Mouse (Mus musculus) kidney, embryonic 14.5 days (tissue): Measurements from ENCODE around the gene Pdcd7. TPM values are rescaled to one million over a fixed set of nuclear protein-coding genes. Genes with fewer than 3 reads are reported as not detected.

Source experiments
- ATAC-seq: fragments of 200-750 bp; cut with Nextera tagmentation; 2 replicates; pipeline ENCODE4 v1.8.0; 2017; ENCODE audit warnings: moderate number of reproducible peaks, mild to moderate bottlenecking, moderate TSS enrichment, moderate library complexity; ENCODE audit not compliant: low FRiP score, low TSS enrichment
- H3K27ac ChIP-seq: fragments of 300-500 bp; sonication (generic); 2 replicates; pipeline ENCODE4 v1.5.1; 2014; ENCODE audit warnings: low read depth, mild to moderate bottlenecking, low read length, moderate library complexity, mixed read lengths
- H3K27me3 ChIP-seq: fragments of 300-500 bp; sonication (generic); 2 replicates; pipeline ENCODE4 v1.6.1; 2014; ENCODE audit warnings: mild to moderate bottlenecking, low read length; ENCODE audit not compliant: control insufficient read depth, insufficient read depth
- H3K36me3 ChIP-seq: fragments of 300-500 bp; sonication (generic); 2 replicates; pipeline ENCODE4 v1.6.1; 2014; ENCODE audit warnings: low read length, mixed read lengths; ENCODE audit not compliant: control insufficient read depth, insufficient read depth
- H3K4me1 ChIP-seq: fragments of 300-500 bp; sonication (generic); 2 replicates; pipeline ENCODE4 v1.6.1; 2014; ENCODE audit warnings: low read length, mixed read lengths; ENCODE audit not compliant: control insufficient read depth, insufficient read depth
- H3K4me2 ChIP-seq: fragments of 300-500 bp; sonication (generic); replicated peaks from 2 replicates; pipeline ENCODE4 v1.6.1; 2014; ENCODE audit warnings: low read depth, mild to moderate bottlenecking, low read length
- H3K4me3 ChIP-seq: fragments of 300-500 bp; sonication (generic); 2 replicates; pipeline ENCODE4 v1.5.1; 2014; ENCODE audit warnings: mild to moderate bottlenecking, low read length
- H3K9ac ChIP-seq: fragments of 300-500 bp; sonication (generic); 2 replicates; pipeline ENCODE4 v1.6.1; 2014; ENCODE audit warnings: low read depth, mild to moderate bottlenecking, low read length, moderate library complexity
- H3K9me3 ChIP-seq: fragments of 300-500 bp; sonication (generic); 2 replicates; pipeline ENCODE4 v1.6.1; 2016; ENCODE audit warnings: low read length; ENCODE audit not compliant: control insufficient read depth
- WGBS: fragments of 180-500 bp; shearing (Covaris S2); extraction: QIAGEN DNeasy Blood & Tissue Kit; methylation state at CpG from one replicate; pipeline ENCODE4 v1.1.7; 2014; 5-methylcytosine and 5-hydroxymethylcytosine counted together
- polyA plus RNA-seq: library from polyadenylated mRNA; unstranded; fragments of >200 nt; fragmentation: Nextera tagmentation; extraction: Ambion mirVana; gene quantifications from 2 replicates; pipeline ENCODE4 v1.2.1, GENCODE M21; 2014

Pdcd7 gene
- polyA plus RNA-seq = 15.0 and 15.2 TPM in 2 replicates

DNA sequence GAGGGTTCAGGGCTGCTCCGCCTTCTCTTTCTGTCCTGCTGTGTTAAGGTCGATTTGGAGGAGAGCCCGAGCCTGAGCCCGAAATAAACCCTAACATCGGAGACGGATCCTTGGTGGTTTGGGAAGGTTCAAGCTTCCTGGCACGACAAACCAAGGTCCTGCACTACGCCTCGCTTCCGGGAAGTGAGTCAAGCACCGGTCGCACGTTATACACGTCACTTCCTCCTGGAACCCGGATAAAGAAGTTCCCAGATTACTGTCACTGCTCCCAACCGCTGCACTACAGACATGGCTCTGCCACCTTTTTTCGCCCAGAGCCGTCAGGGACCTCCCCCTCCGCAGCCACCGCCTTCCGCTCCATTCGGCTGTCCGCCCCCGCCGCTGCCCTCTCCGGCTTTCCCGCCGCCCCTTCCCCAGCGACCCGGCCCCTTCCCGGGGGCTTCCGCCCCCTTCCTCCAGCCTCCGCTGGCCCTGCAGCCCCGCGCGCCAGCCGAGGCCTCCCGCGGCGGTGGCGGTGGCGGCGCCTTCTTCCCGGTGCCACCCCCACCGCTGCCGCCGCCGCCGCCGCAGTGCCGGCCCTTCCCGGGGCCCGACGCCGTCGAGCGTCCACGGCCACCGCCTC, at the start of gene Pdcd7:
Gene Pdcd7 (plus strand): TSS at position 251 of the 622 bp plus-strand sequence.
- H3K36me3 ChIP-seq = no peaks in the 10 kb centered on the region
- peak within 1 kb of the TSS; percentile 73 for H3K4me2 ChIP-seq
- H3K9ac ChIP-seq = peak within 1 kb of the TSS; percentile 83
- ATAC-seq = peak; percentile 93
- no peaks in the 10 kb centered on the region for H3K27me3 ChIP-seq
- peak within 1 kb of the TSS; percentile 78 for H3K4me3 ChIP-seq
- peaks cover 13% of the 10 kb centered on the region for H3K4me1 ChIP-seq
- under 1% methylated on average over 38 of the region's 59 CpGs for WGBS
- H3K9me3 ChIP-seq = peaks cover 4% of the 10 kb centered on the region; the same call in 1 of the 2 replicates
- peak within 1 kb of the TSS; percentile 94 for H3K27ac ChIP-seq

DNA sequence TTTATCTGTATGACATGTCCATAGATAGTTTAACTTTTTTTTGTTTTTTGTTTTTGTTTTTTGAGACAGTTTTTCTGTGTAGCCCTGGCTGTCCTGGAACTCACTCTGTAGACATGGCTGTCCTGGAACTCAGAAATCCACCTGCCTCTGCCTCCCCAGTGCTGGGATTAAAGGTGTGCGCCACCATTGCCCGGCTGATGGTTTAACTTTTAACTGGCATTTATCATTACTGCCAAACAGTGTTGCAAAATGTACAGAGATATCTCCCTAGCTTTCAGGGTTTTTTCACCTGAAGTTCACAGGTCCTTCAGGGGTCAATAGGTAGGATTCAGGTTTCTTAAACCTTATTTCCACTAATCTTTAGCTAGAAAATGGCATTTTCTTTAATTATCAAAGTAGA, 48.8 kb upstream of the Pdcd7 start:
- Histone ChIP-seq H3K9ac (no peak overlapping the region), H3K4me1 (peaks cover 7% of the 10 kb centered on the region), H3K4me2 (no peak overlapping the region), H3K9me3 (no peaks in the 10 kb centered on the region), H3K27ac (no peak overlapping the region), H3K4me3 (no peak overlapping the region), H3K36me3 (peaks cover 28% of the 10 kb centered on the region), H3K27me3 (no peaks in the 10 kb centered on the region)
- 98% methylated on average over 2 of the region's 2 CpGs for WGBS
- ATAC-seq = no peak

DNA sequence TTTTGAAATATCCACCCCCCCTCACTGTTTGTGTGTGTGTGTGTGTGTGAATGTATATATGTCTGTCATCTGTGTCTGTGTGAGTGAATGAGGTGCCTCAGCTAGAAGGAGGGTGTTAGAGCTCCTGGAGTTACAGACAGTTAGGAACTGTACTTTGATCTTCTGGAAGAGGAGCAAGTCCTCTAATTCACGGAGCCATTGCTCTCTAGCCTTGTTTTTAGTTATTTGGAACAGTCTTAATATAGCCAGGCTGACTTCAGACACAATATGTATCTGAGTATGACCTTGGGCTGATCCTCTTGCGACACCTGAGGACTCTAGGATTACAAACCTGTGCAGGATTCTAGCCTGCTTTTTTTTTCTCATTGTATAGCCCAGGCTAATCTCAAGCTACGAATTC, 47.1 kb upstream of the Pdcd7 start:
- Histone ChIP-seq H3K4me3 (no peak overlapping the region), H3K9ac (no peak overlapping the region), H3K36me3 (peaks cover 43% of the 10 kb centered on the region), H3K4me1 (peaks cover 7% of the 10 kb centered on the region), H3K9me3 (no peaks in the 10 kb centered on the region), H3K27me3 (no peaks in the 10 kb centered on the region), H3K27ac (no peak overlapping the region), H3K4me2 (no peak overlapping the region)
- 91% methylated on average over 3 of the region's 3 CpGs for WGBS
- ATAC-seq = no peak

DNA sequence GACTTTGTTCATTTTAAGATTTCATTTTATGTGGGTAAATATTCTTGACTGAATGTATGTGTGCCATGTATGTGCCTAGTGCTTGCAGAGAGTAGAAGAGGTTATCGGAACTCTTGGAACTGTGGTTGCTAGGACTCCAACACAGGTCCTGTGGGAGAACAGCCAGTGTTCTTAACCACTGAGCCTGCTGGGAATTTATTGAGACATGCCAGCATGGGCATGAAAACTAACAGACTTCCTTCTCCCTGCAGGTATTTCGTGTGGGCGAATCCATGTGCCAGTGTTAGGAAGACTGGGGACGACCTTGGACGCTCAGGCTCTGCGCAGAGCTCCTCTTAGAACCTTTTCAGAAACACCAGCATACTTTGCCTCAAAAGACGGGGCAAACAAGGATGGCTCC, 46.3 kb upstream of the Pdcd7 start:
- no peak for ATAC-seq
- no peak overlapping the region for H3K9ac ChIP-seq
- H3K4me1 ChIP-seq = peaks cover 7% of the 10 kb centered on the region
- H3K4me2 ChIP-seq = no peak overlapping the region
- H3K36me3 ChIP-seq = peaks cover 50% of the 10 kb centered on the region
- WGBS = 96% methylated on average over 7 of the region's 7 CpGs
- no peaks in the 10 kb centered on the region for H3K27me3 ChIP-seq
- H3K27ac ChIP-seq = no peak overlapping the region
- H3K4me3 ChIP-seq = no peak overlapping the region
- H3K9me3 ChIP-seq = no peaks in the 10 kb centered on the region

DNA sequence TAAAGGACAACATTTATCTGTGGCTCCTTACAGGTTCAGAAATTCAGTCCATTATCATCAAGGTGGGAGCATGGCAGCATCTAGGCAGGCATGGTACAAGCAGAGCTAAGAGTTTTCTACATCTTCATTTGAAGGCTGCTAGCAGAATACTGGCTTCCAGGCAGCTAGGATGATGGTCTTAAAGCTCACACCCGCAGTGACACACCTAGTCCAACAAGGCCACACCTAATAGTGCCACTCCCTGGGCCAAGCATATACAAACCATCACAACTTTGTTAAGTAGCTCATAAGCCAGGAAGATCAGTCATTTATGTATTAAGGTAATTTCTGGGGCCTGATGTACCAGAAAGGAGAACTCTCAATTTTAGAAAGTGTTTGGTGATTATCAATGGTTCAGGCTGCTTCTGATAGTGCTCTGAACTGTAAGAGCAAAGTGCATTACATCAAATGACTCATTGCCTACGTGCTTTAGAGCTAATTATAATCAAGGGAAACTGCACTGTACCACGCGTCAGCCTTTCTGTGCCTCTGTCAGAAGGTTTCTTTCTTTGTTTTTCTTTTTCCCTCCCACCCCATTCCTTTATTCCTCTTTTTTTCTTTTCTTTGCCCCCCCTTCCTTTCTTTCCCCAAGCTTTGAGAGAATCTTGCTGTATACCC, 43.4 kb upstream of the Pdcd7 start:
- Histone ChIP-seq H3K9me3 (no peaks in the 10 kb centered on the region), H3K4me2 (no peak overlapping the region), H3K9ac (no peak overlapping the region), H3K27ac (no peak overlapping the region), H3K4me3 (no peak overlapping the region), H3K36me3 (peaks cover 55% of the 10 kb centered on the region), H3K27me3 (no peaks in the 10 kb centered on the region), H3K4me1 (no peaks in the 10 kb centered on the region)
- WGBS = 93% methylated on average over 4 of the region's 4 CpGs
- no peak for ATAC-seq

DNA sequence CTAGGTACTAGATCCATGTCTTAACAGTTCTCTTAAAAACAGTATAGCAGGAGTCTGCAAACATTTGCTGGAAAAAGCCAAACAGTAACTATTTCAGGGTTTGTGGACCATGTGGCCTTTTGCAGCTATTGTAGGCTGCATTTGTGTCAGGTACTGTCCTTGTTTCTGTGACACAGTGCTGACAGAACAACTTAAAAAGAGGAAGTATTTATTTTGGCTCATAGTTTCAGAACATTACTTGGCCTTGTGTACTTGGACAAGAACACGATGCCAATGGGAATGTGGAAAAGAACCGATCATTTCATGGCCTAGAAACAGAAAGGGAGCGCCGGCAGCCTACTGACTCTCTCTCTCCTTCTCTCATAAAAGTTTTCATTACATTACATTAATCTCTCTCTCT, 42.3 kb upstream of the Pdcd7 start:
- no peak overlapping the region for H3K4me3 ChIP-seq
- no peak for ATAC-seq
- no peaks in the 10 kb centered on the region for H3K27me3 ChIP-seq
- no peak overlapping the region for H3K9ac ChIP-seq
- WGBS = 80% methylated on average over 4 of the region's 4 CpGs
- H3K9me3 ChIP-seq = no peaks in the 10 kb centered on the region
- peaks cover 57% of the 10 kb centered on the region for H3K36me3 ChIP-seq
- no peaks in the 10 kb centered on the region for H3K4me1 ChIP-seq
- no peak overlapping the region for H3K27ac ChIP-seq
- H3K4me2 ChIP-seq = no peak overlapping the region

DNA sequence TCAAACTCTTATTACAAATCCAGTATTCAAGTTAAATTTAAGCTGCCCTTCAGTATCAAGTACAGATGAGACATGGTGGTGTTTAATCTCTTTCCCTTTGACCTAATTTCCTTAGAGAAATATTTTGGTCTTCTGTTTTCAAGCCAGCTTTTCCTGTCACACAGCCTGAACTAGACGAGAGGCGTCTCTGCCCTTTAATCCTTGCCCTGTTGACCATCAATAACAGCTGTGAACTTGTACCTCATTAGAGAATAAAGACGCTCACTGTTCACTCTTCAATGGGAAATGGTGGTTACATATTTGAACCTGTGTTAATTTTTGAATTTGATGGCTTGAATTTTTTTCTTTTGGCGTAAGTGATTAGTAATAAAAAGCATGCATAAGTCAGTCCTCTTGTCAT, 41.6 kb upstream of the Pdcd7 start:
- H3K9me3 ChIP-seq = no peaks in the 10 kb centered on the region
- H3K9ac ChIP-seq = no peak overlapping the region
- H3K4me1 ChIP-seq = no peaks in the 10 kb centered on the region
- H3K27me3 ChIP-seq = no peaks in the 10 kb centered on the region
- no peak overlapping the region for H3K27ac ChIP-seq
- no peak overlapping the region for H3K4me2 ChIP-seq
- no peak for ATAC-seq
- 47% methylated on average over 4 of the region's 4 CpGs for WGBS
- no peak overlapping the region for H3K4me3 ChIP-seq
- peaks cover 63% of the 10 kb centered on the region for H3K36me3 ChIP-seq

DNA sequence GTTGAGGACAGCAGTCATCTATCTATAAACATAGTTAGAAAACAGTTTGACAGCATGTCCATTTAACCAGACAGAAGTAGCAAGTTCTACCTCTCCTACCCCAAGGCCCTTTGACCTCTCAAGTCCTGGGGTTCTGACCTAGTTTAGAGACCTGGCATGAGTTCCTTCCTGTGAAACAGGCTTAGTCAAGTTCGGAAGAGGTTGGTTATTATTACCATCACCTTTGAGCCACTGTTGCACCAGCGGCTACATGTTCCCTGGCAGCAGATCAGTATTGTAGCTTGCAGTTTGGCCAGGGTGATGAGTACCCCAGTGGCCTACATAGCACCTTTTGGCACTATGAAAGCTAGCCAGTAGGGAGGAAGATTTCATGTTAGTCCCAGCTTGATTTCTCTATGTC, 39.2 kb upstream of the Pdcd7 start:
- no peaks in the 10 kb centered on the region for H3K27me3 ChIP-seq
- no peaks in the 10 kb centered on the region for H3K9me3 ChIP-seq
- 96% methylated on average over 2 of the region's 2 CpGs for WGBS
- H3K36me3 ChIP-seq = peaks cover 64% of the 10 kb centered on the region
- H3K4me3 ChIP-seq = no peak overlapping the region
- no peak overlapping the region for H3K9ac ChIP-seq
- H3K4me2 ChIP-seq = no peak overlapping the region
- no peak for ATAC-seq
- no peaks in the 10 kb centered on the region for H3K4me1 ChIP-seq
- H3K27ac ChIP-seq = no peak overlapping the region

DNA sequence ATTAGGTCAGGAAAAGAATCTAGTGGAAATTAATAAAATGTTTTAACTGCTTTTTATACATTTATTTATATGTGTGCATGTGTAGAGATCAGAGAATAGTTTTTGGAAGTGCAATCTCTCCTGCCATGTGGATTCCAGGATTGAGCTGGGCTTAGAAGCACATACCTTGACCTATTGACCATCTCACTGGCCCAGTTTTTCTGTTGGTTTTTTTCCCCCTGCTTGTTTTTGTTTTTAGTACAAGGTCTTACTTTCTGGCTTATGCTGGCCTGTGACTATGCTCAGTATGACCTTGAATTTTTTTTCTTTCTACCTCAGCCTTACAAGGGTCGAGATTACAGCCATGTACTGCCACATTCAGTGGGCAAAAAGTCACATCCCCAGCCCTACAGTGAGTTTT, 37.9 kb upstream of the Pdcd7 start:
- H3K36me3 ChIP-seq = peaks cover 62% of the 10 kb centered on the region

More for the DNA sequence above, 37.9 kb upstream of the Pdcd7 start:
- Histone ChIP-seq H3K27ac (no peak overlapping the region), H3K9ac (no peak overlapping the region), H3K9me3 (no peaks in the 10 kb centered on the region), H3K27me3 (no peaks in the 10 kb centered on the region), H3K4me1 (no peaks in the 10 kb centered on the region), H3K4me2 (no peak overlapping the region), H3K4me3 (no peak overlapping the region)
- no peak for ATAC-seq
- WGBS = 86% methylated on average over 1 of the region's 1 CpGs
